Mouse (Mus musculus): ENCODE measurements around the gene Naa15.

DNA sequence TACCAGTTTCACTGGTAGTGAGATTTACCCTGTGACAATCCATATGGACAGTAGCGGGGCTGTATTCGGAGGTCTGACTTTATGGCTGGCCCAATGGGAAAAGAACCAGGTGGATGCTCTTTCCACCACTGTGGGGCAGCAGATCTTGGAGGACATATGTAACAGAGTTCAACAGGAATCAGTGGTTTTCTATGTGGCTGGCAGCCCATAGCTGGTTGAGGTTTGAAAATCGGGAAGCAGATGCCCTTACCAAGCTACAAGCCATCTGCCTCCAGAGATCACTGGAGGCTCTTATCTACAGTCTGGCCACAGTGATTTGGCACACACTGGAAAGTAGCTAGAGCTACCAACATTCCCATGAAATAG lies 49.4 kb upstream of the Naa15 start:
- TF ChIP-seq CTCF (conservative IDR thresholded peaks at IDR 0.05; ENCODE audit: low read length) (no peak), NANOG (IDR thresholded peaks at IDR 0.05; ENCODE audit: borderline replicate concordance, low read length) (no peak)

Data from E14TG2a.4 (cell line).